Mouse (Mus musculus) cerebellum, postnatal 10 days (tissue): ENCODE measurements around the gene Pask.

Experiments
- DNase-seq, 2 experiments: peaks; one replicate each; pipeline ENCODE4 v3.0.0; 2021; ENCODE audit warnings: mixed read lengths in 2 of 2

Pask gene

DNA sequence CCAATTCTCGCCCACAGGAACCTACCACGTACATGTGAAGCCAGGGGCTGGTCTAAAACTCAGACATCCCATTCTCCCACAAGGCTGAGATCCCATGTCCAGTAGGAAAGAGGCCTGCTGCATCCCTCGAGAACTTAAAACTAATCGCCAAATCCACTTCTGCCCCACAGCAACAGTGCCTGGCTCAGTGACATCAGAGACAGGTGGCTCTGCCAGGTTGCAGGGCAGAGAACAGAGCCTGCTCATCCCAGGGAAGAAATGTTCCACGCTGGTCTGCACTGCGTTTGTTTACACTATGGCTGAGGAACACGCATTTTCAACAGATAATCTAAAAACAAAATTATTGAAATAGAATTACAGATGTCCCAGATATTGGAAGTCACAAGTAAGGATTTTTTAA is 66.2 kb downstream of the Pask start:
- peak; percentile 46 to 56 for DNase-seq

DNA sequence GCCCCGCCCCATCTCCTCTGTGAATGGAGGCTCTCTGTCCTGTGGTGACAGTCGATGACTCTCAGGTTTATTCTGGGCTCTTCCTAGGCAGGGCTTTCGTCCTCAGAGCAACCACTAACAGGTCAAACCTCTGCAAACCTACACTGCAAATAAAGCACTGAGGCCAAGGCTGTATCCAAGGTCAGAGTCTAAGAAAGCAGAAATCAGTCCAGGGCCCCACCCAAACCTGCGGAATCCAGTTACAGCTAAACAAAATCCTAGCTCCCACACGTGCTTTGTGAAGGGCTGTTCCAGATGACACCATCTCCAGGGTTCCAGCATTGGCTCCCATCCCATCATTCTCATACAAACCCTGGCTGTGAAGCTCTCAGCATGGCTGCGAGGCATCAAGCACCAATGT is 67.7 kb downstream of the Pask start:
- no peak for DNase-seq

- no peak for DNase-seq
Observed at GRCm38 (mm10) chr1:93272409-93272821, 70.9 kb downstream of the Pask start.

DNA sequence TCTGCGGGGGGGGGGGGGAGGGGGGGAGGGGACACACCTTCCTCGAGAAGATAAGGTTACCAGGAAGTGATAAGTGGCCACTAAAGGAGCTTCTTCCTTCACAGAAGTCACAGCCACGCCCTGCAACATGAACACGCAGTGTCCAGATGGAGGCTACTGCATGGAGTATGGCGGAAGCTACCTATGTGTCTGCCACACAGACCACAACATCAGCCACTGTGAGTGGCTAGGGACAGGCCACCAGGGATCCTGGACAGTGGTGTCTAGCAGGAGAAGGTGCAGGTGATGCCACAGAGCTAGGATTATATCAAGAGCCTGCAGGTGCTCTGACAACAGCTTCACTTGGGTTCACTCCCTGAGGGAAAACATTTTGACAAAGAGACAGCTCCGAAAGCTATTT is 71.5 kb downstream of the Pask start:
- no peak for DNase-seq

GRCm38 (mm10) chr1:93270516-93271240 is 72.6 kb downstream of the Pask start:
- DNase-seq, result no peak

DNA sequence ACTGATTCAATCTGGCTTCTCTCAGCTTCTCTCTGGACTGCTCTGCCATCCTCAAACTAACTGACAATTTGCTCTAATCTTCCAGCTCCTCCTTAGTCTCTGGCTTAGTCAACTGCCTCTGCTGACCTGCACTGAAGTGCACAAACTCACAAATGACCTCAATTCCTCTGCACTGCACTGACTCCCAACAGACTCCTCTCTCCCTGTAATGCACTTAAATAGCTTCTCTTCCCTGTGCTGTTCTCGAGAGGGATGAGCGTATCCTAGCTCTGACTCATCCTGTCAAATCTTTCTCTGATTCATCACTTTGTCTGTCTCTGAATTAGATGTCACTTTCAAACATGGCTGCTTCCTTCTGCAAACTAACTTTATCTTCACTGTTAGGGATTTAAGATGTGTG is 75.0 kb downstream of the Pask start:
- no peak for DNase-seq

DNA sequence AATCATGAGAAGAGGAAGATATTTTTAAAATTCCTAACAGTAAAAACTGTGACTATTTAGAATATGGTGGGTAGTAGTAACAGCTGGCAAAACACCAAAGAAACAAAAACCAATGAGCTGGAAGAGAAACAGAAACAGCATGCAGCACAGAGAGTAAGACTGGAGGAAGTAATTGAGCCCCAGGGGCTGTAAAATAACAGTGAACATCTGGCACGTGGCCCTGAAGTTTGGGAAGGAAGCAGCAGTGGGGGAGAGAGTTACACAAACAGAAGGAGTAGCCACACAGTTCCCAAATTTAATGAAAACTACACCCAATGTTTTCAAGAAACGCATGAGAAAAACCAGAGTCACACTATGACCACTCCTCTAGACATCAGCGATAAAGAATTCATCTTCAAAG is 76.1 kb downstream of the Pask start:
- DNase-seq, result no peak
